Mouse (Mus musculus) thymus, adult 18-20 months (tissue): ENCODE data around the gene Nav3.

Source experiments
- DNase-seq, 2 experiments: peaks; one replicate each; pipeline ENCODE4 v3.0.0; 2022; ENCODE audit warnings: mixed read lengths in 2 of 2

Nav3 gene

DNA sequence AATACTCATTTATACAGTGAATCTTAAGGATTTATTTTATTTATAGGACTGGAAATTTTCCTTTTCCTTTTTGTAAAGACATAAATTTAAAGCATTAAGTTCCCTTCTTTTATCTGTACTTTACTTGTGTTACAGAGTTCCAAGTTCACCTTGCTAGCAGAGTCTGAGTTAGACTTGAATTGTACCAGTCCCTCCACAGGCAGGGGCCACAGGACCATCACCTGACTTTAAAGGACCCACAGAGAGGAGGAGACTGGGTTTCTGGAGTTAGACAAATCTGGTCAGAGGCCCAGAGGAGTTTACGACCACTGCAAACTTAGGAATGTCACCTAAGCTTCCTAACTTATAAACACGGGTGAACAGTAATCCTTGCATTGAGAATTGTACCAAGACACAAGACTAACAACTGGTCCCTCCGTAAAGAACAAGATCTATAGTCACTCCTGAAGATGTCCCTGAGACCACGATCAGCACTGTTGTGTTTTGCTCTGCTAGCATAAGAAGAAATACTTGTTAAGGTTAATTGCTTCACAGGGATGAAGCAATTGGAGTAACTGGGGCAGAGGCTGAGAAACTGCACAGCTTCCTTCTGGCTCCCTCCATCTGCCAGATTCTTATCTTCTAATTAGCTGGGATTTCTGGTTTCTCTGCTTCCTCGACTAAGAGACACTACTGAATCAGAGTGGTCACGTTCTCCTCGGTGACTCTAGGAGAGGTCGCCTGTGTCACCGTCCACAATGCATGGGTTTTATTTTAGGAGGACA is 550.2 kb downstream of the Nav3 start:
- no peak for DNase-seq

DNA sequence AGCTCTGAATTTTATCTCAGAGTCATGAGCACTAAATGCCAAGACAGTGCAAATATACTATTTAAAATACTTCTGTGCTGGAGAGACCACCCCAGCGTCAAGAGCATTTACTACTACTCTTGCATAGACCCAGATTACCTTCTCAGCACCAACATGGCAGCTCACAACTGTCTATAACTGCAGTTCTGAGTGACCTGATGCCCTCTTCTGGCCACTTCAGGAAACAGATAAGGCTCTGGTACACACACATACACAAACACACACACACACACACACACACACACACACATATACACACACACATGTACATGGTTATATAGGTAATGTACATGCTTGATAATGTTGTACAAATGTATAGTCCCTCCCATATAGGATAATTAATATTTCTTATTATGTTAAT is 551.2 kb downstream of the Nav3 start:
- DNase-seq, result no peak

DNA sequence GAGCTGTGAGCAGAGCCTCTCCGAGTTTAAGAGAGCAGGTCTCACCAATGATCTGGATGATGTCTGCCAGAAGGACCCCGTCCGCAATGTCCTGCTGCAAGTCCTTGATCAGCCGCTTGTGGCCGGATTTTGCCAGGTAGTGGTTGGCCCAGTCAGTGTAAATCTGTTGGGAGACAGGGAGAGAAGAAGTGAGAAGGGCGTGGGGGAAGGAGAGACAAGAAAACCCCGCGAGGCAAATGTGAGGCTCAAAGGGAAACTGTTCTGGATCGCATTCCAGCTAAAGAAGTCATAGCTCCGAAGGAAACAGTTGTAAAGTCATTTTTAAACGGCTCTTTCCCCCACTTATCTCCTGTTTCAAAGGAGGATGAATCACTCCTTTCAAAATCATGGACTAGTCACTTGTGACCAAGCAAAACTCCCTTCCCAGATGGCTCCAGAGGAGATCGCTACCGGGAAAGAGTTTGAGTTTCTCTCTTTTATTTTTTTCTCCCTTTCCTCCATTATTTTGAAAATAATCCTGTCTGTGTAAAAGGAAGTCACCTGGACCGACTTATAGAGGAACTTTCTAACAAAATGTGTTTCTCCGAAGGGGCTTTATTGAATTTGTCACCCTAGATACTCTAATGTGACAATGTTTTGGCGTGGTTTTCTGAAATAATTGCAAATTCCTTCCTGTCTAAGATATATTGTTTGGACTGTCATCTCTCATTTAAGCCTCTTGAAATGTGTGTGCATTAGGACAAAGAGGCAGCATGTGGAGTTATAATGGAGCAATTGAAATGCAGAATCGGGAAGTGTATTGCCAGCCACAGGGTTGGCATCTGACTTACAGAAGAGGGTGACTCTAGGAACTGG is 552.1 kb downstream of the Nav3 start:
- no peak for DNase-seq

DNA sequence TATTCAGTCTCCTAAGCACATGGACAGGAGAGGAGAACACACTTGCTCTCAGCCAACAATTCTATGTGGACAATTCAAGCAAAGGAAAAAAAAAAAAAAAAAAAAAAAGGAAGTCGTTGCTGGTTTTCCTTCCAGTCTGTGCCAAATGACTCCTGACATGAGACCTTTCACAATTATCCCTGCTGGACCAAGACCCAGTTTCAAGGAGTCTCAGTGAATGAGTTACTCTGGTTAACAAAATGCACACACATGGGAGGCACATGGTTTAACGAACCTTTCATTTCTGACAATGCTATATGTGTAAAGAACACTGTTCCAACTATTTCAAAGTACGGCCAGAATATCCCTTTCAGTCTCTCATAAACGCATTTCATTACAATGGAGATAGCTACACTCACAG is 552.8 kb downstream of the Nav3 start:
- DNase-seq, result no peak

DNA sequence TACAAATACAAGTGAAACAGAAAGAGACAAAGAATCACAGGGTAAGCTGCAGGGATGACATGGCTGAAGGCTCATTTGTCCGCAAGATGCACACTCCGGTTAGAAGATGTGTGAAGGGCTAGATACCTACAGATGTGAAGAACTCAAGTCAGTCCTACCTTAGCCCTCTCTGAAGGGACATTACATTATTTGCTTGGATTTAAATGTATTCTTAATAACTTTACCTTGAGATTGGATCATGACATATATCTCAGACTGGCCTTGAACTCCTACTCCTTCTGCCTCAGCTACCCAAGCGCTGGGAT is 566.9 kb downstream of the Nav3 start:
- no peak for DNase-seq

DNA sequence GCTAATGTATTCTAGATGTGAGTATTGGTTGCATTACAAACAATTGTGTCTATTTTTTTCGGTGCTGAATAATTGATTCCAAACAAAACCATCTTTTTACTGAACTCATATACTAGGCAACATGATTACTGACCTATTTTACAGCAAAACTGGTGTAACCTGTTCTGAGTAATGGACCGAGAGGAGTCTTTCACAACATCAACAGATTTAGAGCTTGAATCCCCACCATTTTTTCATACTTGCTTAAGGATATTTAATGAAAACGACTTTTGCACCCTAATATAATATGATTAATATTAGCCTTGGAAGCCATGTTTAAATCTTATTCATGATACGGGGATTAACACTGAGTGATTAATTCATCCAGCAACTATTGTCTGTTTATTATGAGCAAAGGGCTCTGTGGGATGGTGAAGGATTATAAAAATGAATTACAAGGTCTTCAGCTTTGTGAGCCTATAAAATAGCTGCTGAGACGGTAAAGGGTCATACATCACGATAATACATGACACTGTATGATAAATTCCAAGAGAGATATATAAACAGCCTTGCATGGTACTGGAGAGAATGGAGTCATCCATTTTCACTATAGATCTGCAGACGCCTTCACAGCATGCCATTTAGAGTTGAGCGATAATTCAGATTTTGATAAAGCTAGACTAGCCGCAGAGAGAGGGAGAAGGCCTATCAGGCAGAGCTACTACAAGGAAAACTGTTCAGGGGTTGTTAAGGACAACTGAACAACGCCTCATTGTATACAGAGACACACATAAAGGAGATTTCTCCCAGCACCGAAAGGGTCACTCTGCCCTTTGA is 567.4 kb downstream of the Nav3 start:
- no peak for DNase-seq

DNA sequence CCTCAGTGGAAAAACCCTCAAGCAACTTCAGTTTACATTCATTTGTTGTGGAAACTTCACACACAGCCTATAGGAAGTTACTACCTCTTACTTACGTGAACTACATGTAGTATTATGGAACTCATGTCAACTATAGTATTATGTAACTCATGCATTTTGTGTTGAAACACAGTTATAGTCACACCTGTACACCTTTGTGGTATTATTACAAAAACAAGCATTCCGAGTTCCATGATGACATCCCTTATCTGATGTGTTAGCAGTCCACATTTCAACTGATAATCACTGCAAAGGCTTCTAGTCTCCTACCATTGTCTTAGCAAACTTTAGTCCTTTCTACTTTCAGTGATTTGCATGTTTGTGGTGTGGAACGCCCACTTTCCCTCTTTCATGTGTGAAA is 568.8 kb downstream of the Nav3 start:
- no peak for DNase-seq

DNA sequence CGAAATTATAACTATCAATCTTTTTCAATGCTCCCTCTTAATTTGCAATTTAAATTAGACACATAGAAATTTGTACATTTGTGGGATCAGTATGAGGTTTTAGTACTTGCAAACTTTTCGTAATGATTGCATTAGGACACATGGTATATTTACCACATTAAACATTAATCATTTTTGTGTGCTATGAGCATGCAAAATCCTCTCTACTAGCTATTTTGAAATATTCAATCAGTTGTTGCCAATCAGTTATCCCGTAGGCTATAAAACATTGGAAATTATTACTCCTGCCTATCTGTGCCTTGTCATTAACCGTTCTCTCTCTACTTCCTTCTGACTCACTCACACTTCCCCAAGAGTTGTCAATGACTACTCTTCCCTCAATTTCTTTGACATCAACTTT is 579.9 kb downstream of the Nav3 start:
- no peak for DNase-seq

DNA sequence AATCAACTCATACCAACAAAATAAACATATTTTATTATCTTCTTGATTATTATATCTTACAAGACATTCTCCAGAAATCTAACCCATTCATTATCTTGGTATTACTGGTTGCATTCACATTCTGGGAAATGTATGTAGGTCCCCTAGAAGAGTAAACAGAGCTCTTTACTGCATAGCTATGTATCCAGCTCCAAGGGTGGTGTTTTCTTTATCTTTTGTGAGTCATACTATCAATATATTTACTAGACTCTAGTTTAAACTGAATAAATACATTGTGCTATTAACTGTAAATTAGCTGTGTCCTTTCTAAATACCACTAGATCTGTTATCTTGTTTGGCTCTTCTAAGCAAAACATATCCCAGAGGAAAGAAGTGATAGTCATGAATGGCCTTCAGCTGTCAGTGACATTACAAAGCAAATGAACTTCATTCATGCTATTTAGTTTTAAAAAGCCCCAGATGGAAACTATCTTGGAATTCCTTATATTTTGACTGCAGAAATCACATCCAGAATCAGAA is 580.6 kb downstream of the Nav3 start:
- no peak for DNase-seq

DNA sequence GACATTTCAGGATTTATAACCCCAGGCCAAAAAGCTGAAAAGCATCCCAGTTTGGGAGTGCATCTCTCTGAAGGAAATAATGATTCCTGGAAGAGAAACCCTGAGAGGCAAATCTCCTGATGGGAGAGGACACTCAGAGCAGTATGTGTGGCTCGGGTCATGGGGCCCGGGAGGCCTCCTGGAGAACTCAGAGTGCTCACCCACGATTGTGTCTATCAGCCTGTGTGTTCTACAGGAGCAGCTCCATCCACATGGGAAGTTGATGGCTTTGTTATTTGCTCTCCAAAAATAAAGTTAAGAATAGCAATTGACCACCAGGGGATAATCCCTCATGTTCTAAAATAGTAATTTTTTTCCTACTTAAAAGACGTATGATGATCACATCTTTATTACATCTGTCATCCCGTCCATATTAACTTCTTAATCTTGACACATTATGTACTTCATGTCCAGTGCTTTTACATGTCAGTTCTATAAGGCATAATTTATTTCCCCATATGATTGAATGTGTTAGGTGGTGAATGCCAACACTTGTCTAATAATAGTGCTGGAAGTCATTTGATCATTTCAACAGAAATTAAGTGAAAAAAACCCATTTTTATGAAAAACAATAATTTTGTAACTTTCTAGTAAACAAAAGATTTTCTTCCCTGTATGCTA is 581.2 kb downstream of the Nav3 start:
- DNase-seq, result no peak

DNA sequence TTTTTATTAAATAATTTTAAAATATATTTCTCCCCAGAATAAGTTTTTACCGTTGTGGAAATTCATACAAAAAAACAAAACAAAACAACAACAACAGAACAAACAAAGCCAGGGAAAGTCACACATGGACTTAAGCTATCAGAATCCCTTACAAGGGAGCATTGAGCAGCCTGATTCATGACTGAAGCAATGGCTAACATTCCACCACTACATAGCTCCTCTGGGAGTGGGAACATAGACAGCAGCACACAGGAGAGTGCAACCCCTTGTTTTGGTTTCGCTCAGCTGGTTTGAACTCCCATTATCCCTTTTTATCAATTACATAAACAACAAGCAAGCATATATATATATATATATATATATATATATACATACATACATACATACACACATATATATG is 589.9 kb downstream of the Nav3 start:
- DNase-seq, result no peak

DNA sequence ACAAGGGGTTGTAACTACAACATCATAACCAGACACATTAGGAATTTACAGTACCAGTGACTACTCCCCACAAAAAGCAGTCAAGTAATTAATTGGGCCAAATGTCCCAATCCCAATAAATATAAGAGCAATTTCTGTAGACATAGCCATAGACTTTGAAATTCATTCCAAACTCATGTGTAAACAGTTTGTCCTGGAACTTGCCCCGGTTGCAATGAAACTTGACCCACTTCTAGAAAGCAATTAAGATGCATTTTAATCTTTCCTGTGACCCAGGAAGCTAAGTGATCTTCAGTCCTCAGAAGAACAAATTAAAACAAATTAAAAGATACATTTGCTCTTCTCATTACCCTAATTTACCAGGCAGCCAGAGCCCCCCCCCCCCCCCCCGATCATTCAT is 590.6 kb downstream of the Nav3 start:
- DNase-seq, result no peak

DNA sequence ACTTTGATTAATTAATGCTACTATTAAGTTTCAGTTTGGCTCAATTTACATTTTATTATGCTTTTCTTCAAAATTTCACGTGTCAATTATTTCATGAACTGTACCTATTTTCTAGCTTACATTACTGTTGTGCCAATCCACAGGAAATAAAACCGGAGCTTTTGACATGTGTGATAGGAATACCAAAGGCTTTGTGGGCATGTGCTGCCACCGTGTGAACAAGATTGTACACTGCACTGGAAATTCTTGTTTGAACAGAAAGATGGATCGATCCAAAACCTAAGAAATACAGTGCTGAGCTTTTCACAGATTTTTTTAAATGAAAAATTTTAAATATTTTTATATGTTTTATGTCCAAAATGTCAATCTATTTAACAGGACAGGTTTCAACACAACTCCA is 591.3 kb downstream of the Nav3 start:
- no peak for DNase-seq

DNA sequence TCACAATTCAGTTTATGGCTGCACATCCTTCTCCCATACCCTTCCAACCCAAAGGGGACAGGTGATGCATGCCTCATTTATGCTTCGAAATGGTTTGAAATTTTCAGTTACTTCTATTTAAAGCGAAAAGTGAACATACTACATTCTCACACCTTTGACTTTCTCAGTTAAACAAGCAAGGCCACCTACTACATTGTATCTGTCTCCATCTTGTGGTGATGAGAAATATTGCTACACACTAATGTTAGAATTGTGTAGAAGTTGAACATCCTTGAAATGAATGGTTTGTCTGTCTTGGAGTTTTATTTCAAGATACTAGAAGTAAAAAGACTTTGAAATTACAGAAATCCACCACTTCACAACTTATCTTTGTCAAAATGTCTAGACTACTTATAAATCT is 594.7 kb downstream of the Nav3 start:
- DNase-seq, result no peak

DNA sequence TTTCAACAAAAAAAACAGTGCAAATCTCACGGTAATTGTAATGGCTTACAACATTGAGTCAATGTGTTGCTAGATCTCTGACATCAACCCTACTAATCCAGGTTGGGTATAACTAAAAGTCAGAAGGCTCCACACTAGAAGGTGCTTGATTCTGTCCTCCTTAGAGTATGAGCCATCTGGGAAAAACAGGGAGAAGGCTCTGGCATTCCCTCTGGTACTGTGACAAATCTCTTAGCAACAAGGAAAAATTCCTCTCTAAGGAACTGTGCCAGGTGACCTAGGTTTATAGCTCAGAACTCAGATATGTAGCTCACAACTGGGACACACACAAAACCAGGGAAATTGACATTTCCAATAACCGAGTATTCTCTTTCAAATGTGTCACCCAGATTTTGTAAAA is 597.4 kb downstream of the Nav3 start:
- no peak for DNase-seq

DNA sequence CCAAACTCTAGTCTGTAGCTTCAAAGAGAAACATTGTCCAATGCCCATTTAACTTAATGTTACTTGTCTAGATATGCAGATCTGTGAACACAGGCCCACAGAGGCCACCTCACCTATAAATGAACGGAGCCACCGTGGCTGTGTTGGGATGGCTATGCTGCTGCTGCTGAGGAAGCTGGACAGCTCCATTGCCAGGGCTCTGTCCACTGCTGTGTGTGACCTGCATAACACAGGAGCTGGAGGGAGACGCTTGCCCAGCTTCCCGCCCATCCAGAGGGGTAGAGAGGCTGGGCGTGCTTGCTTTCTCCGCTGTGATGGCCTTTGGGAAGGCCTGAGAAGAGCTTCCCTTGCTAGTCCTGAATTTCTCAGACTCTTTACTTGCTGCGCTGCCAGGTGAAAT is 603.6 kb downstream of the Nav3 start:
- DNase-seq, result no peak

DNA sequence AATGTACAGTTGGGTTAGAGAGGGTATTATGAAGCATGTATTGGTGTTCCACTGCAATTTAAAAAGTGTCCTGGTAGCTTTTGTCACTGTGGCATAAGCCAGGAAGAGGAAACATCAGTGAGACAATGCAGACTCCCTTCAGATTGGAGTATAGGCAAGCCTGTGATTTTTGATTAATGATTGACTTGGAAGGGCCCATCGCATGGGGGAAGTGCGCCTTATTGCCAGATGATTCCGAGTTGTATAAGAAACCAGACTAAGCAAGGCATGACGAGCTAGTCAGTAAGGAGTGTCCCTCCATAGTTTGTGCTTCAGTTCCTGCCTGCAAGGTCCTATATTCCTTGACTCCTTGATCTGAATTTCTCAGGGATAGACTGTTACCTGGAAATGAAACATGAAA is 608.4 kb downstream of the Nav3 start:
- DNase-seq, result no peak

DNA sequence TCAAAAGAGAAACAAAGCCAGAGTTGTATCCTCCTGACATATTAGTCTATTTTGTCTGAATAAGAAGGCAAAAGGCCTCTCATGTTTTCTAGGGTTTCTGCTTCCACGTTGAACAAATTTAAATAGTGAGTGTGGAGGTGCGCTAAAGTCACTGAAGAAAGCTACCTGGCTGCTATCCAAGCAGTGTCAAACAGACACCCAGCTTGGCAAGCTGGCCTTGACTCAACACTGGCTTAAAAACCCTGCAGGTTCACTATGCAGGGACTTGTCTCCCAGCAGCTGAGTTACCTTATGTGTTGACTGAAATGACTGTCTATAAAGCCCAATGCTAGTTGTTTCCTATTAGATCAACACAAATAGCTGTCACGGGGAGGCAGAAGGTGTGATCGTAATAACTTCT is 612.3 kb downstream of the Nav3 start:
- DNase-seq, result no peak

DNA sequence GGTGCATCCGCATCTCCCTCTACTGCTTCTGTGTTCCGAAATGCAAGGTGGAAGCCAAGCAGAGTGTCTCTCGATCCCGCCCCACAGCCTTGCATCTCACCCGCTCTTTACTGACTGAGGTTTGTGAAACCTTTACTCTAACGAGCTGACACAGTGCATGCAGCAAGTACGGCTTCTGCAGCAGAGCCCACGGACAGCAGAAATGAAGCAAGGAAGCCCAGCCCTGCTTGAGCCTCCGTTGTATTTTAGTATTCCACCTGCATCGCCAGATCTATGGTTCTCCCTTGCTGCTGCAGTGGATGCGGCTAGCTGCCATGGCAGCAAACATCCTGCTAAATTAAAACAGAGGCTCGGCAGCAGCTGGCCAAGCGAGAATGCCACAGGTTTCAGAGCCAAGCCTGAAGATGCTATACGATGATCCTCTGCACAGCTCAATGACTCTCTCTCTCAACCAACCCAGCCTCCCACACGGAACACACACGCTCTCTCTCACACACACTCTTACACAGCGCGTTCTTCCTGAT is 623.2 kb downstream of the Nav3 start:
- DNase-seq, result no peak

DNA sequence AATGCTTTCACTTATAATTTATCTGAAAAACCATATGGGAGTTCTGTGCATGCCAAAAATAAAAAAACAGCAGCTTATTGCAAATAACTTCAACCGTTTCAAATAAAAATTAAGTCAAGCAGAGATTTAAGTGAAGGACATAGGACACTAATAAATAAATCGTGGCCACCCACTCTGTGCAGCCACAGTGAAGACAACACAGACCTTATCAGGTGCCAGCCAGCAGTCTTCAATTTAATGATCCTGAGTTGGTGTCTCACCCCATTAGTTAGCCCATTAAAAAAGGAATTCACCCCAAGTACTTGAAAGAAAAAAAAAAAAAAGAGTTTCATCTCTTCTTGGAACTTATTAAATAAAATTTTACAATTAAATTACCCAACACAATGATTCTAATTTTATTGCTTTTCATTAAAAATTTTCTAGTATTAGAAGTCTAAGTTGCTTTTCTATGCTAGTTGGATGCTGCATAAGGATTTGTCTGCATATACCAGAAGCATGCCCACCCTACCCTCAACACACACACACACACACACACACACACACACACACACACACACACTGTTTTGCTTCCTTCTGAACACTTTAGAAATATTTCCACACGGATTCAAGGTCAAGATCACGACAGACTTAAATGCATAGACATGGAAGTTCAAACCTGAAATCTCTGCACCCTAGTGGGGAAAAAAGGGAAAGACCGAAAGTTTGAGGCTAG is 649.1 kb downstream of the Nav3 start:
- no peak for DNase-seq

DNA sequence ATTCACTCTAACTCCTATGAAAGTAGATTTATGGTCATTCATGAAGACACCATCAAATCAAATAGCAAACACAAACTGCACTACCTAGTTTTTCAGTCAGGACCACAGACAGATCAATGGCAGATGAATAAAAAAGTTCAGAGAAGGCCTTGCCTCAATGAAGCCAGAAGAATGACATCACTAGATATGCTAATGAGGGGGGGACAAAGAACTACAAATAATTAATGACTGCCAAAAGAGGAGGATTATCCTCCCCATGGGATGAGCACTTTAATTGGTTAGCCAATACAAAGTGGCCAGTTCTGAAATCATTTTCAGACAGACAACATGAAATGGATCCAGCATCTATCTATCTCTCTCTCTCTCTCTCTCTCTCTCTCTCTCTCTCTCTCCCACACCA is 652.6 kb downstream of the Nav3 start:
- DNase-seq, result no peak

DNA sequence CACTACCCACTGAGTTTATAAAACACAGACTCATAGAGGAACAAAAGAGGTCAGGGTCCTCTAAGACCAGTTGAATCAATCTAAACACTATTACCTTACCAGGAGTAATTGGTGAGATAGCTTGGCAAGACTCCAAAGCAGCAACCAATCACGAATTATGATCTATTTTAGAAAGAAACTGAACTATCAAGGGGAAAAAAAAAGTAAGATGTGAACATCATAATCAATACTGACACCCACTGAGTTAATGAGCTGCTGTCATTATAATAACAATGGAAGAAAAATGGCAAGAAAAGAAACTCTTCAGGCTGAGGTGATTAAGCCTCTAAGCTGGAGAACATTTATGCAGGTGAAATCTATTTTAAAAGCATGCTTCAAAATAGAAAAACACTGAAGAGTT is 653.8 kb downstream of the Nav3 start:
- no peak for DNase-seq
